Mouse (Mus musculus) embryonic stem cell, embryonic (primary cell): Measurements from ENCODE around the gene Arhgap10.

Source experiments
- CTCF ChIA-PET, 4 experiments: fragments of 300-600 bp in 2 of 4; fragments of 350-600 bp in 2 of 4; sonication (Branson Sonifier 250); formaldehyde crosslinking; loops; one replicate each; lab custom pipeline; 2022; ENCODE audit warnings: inconsistent platforms in 2 of 4; lab: Charles Lee
- POLR2A ChIA-PET, 4 experiments: fragments of 300-600 bp in 2 of 4; fragments of 350-600 bp in 2 of 4; sonication (Branson Sonifier 250); formaldehyde crosslinking; loops; one replicate each; lab custom pipeline; 2022; ENCODE audit warnings: antibody characterized with exemption in 4 of 4, inconsistent platforms in 1 of 4; lab: Charles Lee

Arhgap10 gene

DNA sequence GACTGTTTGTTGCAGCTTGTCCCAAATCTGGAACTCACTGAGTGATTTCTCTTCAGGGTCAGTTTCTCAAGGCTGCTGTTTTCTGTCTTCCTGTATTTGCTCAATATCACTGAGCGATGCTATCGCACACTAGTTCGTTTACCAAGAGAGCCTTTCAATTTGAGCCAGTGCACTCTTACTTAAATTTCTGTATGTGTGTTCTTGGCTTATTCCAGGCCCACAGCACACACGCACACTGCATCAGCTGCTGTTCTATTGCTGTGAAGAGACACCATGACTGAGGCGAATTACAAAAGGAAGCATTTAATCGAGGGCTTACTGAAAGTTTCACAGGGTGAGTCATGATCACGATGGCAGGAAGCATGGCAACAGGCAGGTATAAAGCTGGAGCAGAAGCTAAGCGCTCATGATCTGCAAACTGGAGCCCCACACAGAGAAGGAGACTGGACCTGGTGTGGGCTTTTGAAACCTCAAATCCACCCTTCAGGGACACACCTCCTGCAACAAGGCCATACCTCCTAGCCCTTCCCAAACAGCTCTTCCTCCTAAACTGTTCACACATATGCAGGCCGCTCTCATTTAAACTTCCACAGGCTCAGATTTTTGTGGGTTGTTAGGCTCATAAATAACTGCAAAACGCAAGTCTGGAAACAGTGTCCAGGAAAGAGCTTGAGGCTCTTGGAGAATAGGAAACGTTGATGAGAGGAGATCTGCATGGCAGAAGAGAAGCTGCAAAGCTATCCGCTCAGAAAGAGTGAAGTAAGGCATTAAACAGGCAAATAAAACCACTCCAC is 255.3 kb downstream of the Arhgap10 start:
- POLR2A ChIA-PET = interaction anchor here in 1 of 4 experiments (1.6 kb wide), 1 partner anchor 8 kb away, joined by 3 read pairs; no protein-coding TSS in a partner anchor
- CTCF ChIA-PET = no interaction called here

DNA sequence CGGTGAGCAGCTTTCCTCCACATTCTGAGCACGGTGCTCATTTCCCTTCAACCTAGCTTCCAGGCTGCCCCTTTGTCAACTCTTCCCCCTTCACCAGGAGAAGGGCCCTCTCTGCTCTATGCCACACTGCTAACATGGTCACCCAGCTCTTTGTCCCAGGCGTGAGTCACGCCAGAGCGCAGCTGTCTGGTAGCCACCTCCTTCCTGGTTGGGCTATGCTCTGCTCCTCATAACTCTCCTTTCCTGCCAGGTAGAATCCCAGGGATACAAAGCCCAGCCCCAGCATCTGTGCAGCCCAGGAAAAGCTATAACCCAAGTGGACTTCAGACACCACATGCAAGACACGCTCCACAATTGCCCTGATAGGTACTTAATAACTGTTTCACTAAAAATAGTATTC is 256.5 kb downstream of the Arhgap10 start:
- POLR2A ChIA-PET = no interaction called here
- CTCF ChIA-PET = no interaction called here

DNA sequence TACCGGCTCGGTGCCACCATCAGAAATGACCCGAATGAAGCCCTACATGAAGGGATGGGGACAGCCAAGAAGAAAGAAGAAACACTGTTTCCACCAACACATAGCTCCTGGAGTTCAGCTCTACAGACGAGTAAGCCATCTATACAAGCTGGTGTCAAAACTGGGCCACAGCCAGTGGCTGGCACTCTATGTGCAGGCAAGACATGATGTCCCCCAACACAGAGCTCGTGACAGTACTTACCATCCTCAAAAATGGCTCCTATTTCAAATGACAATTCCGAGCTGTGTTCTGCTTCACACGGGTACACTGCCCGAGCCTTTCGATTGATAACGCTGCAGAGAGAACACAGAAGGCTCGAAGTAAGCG is 260.7 kb downstream of the Arhgap10 start:
- ChIA-PET POLR2A (interaction anchor here in 1 of 4 experiments (1.5 kb wide), 1 partner anchor 18 kb away, joined by 3 read pairs; no protein-coding TSS in a partner anchor), CTCF (no interaction called here)

DNA sequence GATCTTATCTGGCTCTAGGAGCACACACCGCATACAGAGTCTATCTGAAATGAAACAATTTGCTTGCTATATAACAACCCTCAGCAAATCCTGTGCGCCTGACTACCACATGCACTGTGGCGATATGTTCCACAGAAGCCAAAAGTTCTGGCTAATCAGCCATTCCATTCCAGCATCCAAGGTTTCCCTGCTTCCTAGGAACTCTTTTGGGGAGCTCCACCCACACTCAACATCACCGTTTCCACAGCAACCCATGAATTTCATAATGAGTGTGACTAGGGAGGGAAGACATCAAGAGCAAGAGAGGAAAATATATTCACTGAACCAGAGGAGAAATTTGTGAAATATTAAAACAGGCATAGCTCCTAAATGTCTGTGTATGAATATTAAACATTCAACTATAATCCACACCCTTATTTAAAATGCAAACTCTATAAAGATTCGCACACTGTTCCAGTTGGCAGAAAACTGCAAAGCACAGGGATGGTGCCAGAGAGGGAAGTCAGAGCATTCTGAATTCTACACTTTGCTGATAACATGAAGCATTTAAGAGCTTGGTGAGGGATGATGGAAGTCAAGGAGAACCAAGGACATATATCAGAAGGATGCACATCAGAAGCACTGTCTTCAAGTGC is 261.2 kb downstream of the Arhgap10 start:
- ChIA-PET POLR2A (interaction anchor here in 1 of 4 experiments (1.5 kb wide), 1 partner anchor 19 kb away, joined by 3 read pairs; no protein-coding TSS in a partner anchor), CTCF (no interaction called here)

DNA sequence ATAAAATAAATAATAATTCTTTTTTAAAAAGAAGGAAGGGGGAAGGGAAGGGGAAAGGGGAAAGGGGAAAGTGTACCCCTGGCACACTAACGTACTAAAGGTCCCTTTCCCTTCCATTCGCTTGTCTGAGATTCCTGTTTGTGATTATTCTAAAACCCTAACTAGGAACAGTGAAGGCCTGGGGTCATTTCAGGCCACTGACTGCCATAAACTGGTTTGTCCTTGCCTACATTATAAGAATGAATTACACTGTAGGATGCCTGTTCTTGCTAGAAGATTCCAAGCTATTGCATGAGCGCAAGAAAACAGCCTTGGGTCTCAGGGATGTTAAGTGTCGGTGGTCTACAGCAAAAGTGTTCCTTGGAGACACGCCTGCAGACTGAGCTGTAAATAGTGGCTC is 263.3 kb downstream of the Arhgap10 start:
- ChIA-PET CTCF (no interaction called here), POLR2A (interaction anchor here in 1 of 4 experiments (1.5 kb wide), 1 partner anchor 9 kb away, joined by 3 read pairs; no protein-coding TSS in a partner anchor)

DNA sequence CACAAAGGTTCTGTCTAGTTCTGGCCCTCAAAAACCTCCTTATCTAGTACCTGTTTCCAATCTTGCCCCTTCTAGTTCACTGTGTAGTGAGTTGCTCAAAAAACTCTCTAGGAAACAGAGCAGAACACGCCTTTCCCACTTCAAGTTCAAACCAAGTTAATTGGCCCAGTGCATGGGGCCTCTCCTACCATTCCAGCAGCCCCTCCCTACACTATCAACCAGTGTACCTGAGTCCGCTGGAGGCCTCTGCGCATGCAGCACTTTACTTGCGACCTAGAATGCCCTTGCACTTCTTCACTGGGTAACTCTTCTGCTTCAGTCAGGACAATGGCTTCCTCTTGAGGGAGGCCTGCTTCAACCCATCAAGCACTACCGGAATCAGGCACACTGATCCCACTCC is 266.6 kb downstream of the Arhgap10 start:
- POLR2A ChIA-PET = interaction anchor here in 1 of 4 experiments (0.7 to 2.0 kb wide), 2 partner anchors 9 to 23 kb away, joined by 3 to 4 read pairs; no protein-coding TSS in a partner anchor
- CTCF ChIA-PET = no interaction called here

DNA sequence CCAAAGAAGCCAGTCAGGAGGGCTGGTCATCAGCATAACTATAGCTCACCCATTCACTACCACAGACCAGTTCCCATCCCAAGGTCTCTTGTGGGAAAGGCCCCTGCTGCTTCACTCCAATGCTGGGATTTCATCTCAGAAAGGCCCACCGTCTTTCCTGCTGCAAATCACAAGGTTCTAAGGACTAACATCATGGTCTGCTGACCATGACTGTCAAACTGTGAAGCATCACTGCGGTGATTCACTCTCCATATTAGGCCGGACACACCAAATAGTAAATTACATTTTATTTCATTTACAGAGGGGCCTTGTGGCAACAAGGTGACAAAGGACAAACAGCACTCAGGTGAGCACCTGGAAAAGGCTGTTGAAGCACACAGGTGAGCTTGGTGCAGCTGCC is 267.7 kb downstream of the Arhgap10 start:
- ChIA-PET POLR2A (interaction anchor here in 1 of 4 experiments (2.0 kb wide), 1 partner anchor 10 kb away, joined by 4 read pairs; no protein-coding TSS in a partner anchor), CTCF (interaction anchor here in 1 of 4 experiments (0.5 kb wide), 1 partner anchor 247 kb away, joined by 3 read pairs; no protein-coding TSS in a partner anchor)

DNA sequence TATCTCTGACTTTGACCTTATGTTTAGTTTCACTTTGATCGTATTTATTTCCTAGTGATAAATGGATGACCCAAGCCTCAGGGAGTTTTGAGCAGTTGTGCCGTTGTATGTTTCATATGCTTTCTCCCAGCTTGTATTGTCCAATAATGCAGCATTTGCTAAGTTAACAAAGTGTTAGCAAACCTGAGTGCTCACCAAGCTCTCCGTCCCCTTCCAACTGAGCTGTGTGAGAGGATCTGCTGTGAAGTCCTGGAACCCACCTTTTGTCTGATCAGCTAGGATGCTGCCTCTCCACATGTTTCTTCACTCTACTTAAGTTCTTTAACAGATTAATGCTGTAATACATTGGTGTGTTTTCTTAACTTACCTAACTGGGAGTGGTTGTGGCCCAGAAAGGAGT is 276.4 kb downstream of the Arhgap10 start:
- ChIA-PET POLR2A (no interaction called here), CTCF (no interaction called here)

DNA sequence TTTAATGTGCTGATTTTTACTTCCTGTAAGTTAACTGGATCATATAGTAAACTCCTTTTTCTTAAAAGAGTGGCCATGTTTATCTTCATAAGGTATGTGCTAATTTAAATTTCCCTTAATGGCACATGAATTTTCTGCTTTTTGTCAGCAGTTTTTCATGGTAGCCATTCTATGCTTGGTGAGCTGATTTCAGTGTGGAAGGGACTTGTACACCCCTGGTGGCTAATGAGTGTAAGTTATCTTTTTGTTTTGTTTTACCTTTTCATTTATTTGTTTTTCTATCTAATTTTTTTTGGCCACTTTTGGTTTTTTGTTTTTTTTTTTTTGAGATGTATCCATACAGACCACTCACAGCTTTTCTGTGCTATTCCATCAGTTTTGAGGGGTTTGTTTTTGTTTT is 278.3 kb downstream of the Arhgap10 start:
- ChIA-PET CTCF (interaction anchor here in 2 of 4 experiments (0.6 to 0.7 kb wide), 3 partner anchors 50 to 424 kb away, joined by 3 to 6 read pairs (median 4); no protein-coding TSS in a partner anchor), POLR2A (no interaction called here)

DNA sequence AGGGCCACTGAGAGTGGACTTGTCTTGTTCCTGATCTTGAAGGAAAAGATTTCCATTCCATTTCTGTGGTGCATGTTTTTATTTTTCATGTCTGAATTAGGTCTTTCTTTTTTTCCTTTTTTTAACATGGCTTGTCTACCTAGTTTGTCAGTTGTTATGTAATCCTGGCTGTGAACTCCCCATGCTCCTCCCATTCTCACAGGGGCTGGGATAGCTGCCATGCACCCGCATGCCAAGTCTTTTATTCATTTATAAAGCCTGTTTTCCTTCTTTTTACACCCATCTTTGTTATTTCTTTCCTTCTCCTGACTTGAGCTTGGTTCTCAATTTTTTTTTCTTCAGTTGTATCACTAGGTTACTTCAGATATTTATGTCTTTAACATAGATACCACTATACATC is 281.1 kb downstream of the Arhgap10 start:
- CTCF ChIA-PET = no interaction called here
- POLR2A ChIA-PET = no interaction called here

DNA sequence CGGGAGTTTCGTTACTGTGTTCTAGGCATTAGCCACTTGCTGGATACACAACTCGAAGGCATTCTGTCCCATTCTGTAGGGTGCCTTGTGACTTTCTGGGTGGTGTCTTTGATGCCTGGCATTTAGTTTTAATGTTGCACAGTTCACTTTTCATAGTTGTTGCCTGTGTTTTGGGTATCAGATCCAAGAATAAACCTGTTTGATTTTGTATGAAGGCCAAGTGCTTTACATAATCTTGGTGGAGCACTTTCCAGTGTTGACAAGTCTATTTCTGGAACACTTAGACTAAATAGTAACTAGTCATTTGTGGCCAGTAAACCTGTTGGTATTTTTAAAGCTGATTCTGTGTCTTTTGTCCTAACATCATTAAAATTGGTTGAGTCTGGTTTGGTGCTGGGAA is 285.3 kb downstream of the Arhgap10 start:
- POLR2A ChIA-PET = no interaction called here
- CTCF ChIA-PET = no interaction called here

DNA sequence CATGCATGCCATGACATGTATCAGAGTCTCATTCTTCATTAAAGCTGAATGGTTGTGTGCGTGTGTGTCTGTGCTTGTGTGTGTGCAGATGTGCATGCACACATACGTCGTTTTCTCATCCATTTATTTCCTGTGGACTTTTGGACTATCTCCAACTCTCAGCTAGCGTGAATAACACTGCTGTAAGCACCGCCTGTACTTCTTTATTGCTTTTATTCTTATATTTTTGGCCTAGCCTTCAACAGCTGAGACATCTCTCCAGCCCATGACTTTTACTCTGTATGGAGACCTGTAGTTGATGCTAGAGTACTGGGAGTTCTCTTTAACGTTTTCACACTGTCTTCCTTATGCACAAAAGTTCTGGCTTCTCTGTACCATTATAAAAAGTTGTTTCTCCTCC is 285.9 kb downstream of the Arhgap10 start:
- ChIA-PET CTCF (no interaction called here), POLR2A (no interaction called here)

DNA sequence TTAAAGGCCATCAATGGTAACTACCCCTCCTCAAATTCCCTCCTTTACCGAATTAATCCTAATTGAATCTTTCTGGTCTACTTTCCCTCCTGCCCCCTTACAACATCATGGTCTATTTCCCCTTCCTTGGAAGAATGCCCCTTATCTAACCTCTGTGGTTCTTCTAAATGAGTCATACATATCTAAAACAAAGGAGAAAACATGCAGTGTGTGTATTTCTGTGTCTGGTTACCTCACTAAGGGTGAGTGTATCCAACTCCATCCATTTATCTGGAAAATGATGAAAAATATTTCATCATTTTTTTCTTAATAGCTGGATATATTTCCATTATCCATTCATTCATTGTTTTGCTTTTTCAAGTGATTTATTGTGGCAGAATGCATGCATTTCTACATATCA is 286.5 kb downstream of the Arhgap10 start:
- POLR2A ChIA-PET = no interaction called here
- CTCF ChIA-PET = no interaction called here

DNA sequence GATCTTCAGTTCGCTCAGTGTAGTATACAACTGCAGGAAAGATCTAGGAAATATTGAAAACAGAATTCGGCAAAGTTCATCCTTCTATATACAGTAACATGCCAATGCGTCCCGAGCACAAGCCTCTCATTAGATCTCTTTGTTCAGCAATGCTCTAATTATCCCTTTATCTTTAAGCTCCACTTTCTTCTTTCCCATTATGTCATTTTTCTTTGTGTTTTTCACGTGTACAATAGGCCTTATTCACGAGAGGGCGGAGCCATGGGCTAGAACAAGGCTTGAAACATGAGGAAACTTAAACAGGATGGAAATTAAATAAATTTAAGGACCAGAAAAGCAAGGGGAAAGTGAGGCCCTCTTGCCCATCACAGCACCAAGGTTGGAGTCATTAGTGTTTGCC is 289.1 kb downstream of the Arhgap10 start:
- POLR2A ChIA-PET = no interaction called here
- CTCF ChIA-PET = no interaction called here

DNA sequence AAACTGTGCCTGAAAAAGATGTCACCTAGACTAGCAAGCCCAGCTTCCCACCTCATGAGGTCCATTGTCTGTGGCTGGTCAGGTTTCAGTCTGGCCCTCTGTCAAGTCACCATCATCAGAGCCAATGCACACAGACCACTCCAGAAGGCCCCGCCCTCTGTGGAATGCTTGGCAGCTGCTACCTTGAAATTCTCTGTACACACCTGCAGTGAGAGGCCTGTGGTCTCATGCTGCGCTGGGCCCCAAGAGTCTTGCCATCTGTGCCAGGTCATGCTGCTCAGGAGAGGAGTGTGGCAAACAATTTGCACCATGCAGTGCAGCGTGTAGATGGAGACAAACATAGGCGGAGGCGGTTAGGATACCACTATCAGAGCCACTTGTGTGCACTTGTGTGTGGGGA is 290.0 kb downstream of the Arhgap10 start:
- CTCF ChIA-PET = no interaction called here
- POLR2A ChIA-PET = no interaction called here

DNA sequence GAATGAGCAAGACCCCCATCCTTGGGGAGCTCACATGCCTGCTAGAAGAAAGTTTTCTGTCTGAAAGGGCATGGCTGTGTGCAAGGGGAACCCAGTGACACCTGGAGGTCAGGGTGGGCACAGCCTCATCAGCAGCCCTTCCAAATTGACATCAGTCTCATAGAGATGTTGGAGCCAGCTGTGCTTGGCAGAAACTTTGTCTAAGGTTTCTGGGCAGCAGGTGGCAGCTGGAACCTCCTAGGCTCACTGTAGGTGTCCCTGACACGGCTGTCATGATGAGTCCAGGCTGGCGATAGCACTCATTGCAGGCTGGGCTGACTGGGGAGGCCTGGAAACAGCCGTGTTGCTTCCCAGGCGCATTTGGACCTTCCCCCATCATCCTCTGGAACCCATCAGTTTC is 294.6 kb downstream of the Arhgap10 start:
- ChIA-PET CTCF (interaction anchor here in 1 of 4 experiments (0.6 kb wide), 1 partner anchor 1995 kb away, joined by 3 read pairs; no protein-coding TSS in a partner anchor), POLR2A (no interaction called here)

DNA sequence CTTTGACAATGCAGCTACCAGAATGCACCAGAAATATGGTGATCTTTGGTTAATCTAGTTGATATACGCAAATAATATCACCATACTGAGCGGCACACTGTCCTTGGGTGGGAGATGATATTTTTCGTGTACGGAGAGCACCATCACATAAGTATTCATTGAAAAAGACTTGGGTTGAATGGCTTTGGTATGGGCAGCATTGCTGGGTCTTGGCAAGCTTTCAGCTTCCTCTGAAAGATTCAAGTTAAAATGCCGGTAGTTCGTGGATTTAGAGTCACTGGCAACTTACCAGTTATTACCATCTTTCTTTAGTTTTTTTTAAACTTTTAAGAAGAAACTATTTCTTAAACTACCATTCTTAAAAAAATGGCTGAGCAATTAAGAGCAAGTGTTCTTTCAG is 302.6 kb downstream of the Arhgap10 start:
- POLR2A ChIA-PET = interaction anchor here in 1 of 4 experiments (0.5 kb wide), 1 partner anchor 288 kb away, joined by 5 read pairs; no protein-coding TSS in a partner anchor
- CTCF ChIA-PET = no interaction called here

DNA sequence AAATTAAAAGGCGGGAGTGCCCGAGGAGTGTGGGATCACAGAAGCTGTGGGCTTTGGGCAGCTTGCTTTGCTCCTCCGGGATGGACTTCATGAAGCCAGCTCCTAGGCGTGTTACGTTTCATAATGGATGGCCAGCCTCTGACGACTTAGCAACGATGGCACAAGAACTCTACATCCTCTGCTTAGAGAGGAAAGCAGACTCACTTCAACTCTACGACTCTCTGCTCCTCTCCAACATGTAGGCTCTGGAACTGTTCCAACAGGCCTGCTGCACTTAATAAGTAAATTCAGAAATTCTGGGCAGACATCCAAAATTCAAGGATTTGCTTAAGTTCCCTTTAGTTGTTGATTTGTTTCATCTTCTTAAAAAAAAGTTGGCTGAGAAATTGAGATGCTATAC is 303.1 kb downstream of the Arhgap10 start:
- ChIA-PET CTCF (no interaction called here), POLR2A (interaction anchor here in 1 of 4 experiments (0.5 kb wide), 1 partner anchor 289 kb away, joined by 5 read pairs; no protein-coding TSS in a partner anchor)

DNA sequence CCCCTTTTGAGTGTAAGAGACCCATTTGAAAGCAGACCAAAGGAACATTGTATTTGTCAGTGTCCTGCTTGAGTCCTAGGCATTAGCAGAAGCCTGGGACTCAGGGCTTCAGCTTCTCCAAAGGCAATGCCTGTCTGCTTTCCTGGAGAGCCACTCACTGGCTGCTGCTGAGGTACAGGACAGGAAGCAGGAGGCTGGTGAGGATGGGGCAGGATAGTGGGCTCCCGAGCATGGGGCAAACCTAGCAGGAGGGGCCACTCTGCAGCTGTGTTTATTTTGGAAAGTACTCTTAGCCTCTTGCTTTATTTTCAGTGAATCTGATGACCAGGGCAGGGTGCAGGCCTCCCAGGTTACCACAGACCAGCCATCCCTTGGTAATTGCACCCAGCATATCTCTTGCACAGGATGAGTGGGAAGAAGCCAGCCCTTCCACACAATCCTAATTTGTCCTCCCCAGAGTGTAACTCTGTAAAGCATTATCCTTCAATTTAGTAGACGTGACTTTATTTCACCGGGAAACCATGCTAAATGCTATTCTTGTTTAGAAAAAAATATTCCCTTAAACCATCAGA is 303.8 kb downstream of the Arhgap10 start:
- CTCF ChIA-PET = no interaction called here
- POLR2A ChIA-PET = no interaction called here

DNA sequence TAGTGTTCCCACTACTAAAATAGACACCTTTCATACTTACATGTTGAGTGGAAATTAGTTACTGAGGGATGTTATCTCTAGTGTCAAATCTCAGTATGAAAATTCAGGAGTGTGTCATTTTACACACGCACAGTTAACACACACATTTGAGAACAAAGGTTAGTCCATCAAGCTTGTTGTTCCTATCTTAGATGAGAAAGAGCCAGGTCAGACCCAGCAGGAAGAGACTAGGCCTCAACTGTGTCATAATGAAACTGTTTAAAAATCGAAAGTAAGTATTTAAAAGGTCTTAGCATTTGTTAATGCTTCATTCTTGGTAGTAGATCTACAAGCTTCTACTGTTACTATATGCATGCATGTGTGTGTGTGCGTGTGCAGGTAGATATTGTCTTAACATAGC is 308.5 kb downstream of the Arhgap10 start:
- CTCF ChIA-PET = interaction anchor here in 1 of 4 experiments (0.8 kb wide), 1 partner anchor 55 kb away, joined by 3 read pairs; no protein-coding TSS in a partner anchor
- POLR2A ChIA-PET = interaction anchor here in 1 of 4 experiments (1.5 kb wide), 1 partner anchor 11 kb away, joined by 4 read pairs; no protein-coding TSS in a partner anchor
